Mouse (Mus musculus) olfactory bulb, adult 2 months (tissue): ENCODE measurements around the gene Bmpr1a. TPM values are rescaled to one million over a fixed set of nuclear protein-coding genes. Genes with fewer than 3 reads are reported as not detected.

Experiments used
- H3K27ac ChIP-seq: fragments of 200-500 bp; 2 replicates; pipeline ENCODE4 v1.5.1; 2012; ENCODE audit warnings: low read depth, low read length; ENCODE audit not compliant: insufficient read depth
- H3K4me1 ChIP-seq: fragments of 200-500 bp; 2 replicates; pipeline ENCODE4 v1.6.1; 2012; ENCODE audit warnings: low read length; ENCODE audit not compliant: control insufficient read depth, insufficient read depth
- H3K4me3 ChIP-seq: fragments of 200-500 bp; 2 replicates; pipeline ENCODE4 v1.5.1; 2012; ENCODE audit warnings: mild to moderate bottlenecking, low read depth, low read length, moderate library complexity; ENCODE audit not compliant: insufficient read depth
- CTCF ChIP-seq: fragments of 200-500 bp; IDR thresholded peaks from 2 replicates; pipeline ENCODE4 v1.5.1; 2012; ENCODE audit warnings: low read depth, mild to moderate bottlenecking, low read length, moderate library complexity; ENCODE audit not compliant: insufficient read depth
- POLR2A ChIP-seq: fragments of 200-500 bp; IDR thresholded peaks from 2 replicates; pipeline ENCODE4 v1.6.1; 2012; ENCODE audit warnings: mild to moderate bottlenecking, low read depth, low read length, moderate library complexity; ENCODE audit not compliant: insufficient read depth
- WGBS: fragments of 180-500 bp; shearing (Covaris S2); methylation state at CpG from one replicate; pipeline ENCODE4 v1.1.7; 2018; 5-methylcytosine and 5-hydroxymethylcytosine counted together
- polyA plus RNA-seq: library from polyadenylated mRNA; stranded (reverse); fragments of >200 nt; gene quantifications from 2 replicates; pipeline ENCODE4 v1.2.4, GENCODE M21; 2012; ENCODE audit warnings: low replicate concordance; ENCODE audit not compliant: missing spikeins, insufficient read depth, insufficient read length

Bmpr1a gene
- polyA plus RNA-seq, 1 experiment, result not detected

DNA sequence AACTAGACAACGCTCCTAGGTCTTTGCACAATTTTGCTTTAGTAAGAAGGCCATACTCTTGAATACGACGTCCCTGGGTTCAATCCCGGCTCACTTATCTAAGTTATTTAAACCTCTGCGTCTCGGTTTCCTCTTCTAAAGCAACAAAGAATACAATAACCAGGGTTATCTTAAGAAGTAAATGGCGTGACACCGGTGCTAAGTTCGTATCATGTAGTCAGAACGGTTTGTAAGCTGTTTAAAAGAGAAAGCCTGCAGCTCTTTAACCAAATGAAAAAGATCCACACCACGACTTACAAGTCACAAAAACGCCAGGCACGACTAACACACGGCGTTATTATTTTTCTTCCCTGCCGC, 1.7 kb downstream of the Bmpr1a start:
- no peak for TF ChIP-seq CTCF
- no peak for TF ChIP-seq POLR2A
- under 1% methylated on average over 16 of the region's 16 CpGs for WGBS
- Histone ChIP-seq H3K27ac (0 out of 2 replicates have a peak overlapping the region, but pooled peaks have one; percentile 91), H3K4me1 (peaks cover 6% of the 10 kb centered on the region), H3K4me3 (peak overlapping the region; percentile 99)

DNA sequence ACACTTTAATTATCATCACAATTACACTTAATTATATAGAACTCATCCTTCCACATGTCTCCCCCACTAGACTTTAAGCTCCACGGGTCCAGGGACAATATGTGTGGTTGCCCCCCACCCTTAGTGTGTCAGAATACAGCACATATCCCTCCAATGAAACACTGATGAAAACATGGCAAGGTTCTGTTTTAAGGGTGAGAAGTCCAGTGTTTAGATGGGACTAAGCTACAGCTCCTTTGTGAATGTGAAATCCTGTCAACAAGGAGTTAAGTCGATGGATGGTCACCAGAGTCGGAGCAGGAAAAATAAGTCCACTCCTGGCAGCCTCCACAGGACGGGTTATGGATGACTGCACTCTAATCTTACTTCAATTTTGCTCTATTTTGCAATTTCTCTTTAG, 2.8 kb downstream of the Bmpr1a start:
- 6% methylated on average over 4 of the region's 4 CpGs for WGBS
- H3K4me3 ChIP-seq, result no peak overlapping the region
- no peak overlapping the region for H3K27ac ChIP-seq
- no peak for TF ChIP-seq CTCF
- peaks cover 6% of the 10 kb centered on the region for H3K4me1 ChIP-seq

DNA sequence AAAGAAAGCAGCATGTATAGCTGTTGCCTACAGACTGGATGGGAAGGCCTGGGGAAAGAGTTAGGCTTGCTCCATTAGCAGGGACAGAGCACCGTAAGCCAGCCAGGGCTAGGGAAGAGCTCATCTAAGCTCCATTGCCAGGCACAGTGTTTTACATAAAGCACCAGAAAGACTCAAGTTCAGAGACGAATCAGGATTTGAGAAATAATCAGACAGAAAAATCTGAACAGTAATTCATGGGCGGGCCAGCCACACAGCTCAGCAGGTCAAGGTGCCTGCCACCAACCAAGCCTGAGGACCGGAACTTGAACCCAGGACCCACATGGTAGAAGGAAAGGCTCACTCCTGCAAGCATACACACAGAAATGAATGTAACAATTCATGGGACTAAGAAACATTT, 3.5 kb downstream of the Bmpr1a start:
- Histone ChIP-seq H3K4me1 (peaks cover 6% of the 10 kb centered on the region), H3K4me3 (no peak overlapping the region), H3K27ac (no peak overlapping the region)
- WGBS, result 54% methylated on average over 4 of the region's 4 CpGs
- TF ChIP-seq CTCF (no peak), POLR2A (no peak)

DNA sequence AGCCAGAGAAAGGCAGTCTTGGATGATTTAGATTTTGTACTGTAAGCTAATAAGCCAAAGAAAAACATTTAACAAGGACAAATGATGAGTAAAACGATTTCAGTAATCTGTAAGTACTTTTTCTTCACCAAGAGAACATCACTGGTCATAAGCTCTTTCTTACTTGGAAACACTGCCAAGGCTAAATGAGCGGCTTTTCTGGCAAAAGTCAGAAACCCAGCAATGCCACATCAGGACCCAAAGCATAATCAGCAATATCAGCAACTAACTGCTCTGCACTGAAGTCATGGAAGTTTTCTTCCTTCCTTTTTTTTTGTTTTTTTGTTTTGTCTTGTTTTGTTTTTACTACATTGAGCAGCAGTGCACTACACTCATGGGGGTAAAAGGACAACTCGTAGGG, 5.8 kb downstream of the Bmpr1a start:
- no peak overlapping the region for H3K27ac ChIP-seq
- H3K4me3 ChIP-seq, result no peak overlapping the region
- 52% methylated on average over 3 of the region's 3 CpGs for WGBS
- no peak for TF ChIP-seq POLR2A
- H3K4me1 ChIP-seq, result peaks cover 7% of the 10 kb centered on the region

DNA sequence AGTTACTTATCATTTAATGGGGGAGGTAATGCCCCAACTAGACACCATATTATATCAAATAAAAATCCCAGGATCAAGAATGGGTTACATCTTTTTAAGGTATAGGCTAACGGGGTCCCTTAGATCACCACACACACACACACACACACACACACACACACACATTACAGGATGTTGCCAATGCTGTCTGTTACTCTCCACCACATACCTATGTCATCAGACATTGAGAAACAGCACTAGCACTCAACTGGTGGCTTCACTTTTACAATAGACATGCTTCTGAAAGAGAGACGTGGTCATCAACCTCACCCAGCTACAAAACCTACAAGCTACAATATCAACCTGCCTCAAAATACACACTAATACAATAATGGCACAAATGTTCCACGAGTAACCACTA, 9.5 kb downstream of the Bmpr1a start:
- TF ChIP-seq CTCF, result no peak
- no peak overlapping the region for H3K4me3 ChIP-seq
- WGBS, result 94% methylated on average over 3 of the region's 3 CpGs
- H3K4me1 ChIP-seq, result 0 out of 2 replicates have a peak, but pooled peaks cover 2% of the 10 kb centered on the region
- no peak overlapping the region for H3K27ac ChIP-seq

DNA sequence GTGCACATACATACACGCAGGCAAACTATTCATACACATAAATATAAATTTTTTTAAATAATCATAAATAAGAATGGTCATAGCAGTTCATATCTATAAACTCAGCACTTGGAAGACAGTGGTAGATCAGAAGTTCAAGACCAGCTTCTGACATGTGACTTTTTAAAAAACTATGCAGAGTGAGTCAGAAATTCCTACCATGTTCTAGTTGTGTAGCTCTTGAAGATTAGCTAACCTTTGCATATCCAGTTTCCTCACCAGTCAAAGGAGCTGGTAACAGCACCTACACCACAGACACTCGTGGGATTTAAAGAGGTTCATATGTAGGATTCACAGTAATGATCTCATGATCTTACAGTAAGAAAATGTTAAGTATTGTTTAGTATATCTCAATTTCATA, 10.5 kb downstream of the Bmpr1a start:
- no peak for TF ChIP-seq CTCF
- TF ChIP-seq POLR2A, result no peak
- Histone ChIP-seq H3K4me3 (no peak overlapping the region), H3K27ac (no peak overlapping the region), H3K4me1 (0 out of 2 replicates have a peak, but pooled peaks cover 2% of the 10 kb centered on the region)
- 85% methylated on average over 2 of the region's 2 CpGs for WGBS

DNA sequence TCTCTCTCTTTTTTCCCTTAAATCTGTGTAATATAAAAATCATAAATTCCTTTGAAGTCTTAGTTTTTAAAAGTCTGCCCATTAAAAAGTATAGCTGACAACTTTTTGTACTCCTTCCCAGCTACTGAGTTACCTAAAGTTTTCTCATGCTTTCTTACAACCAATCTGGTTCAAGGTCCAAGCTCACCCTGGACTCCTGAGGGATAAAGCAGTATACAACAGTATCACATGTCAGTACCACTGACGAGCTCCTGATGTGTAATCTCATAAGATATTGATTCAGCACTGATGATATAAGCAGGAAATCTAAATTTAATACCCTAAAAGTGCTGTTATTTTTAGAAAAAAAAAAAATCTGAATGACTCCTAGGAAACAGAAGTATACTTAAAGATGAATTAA, 12.2 kb downstream of the Bmpr1a start:
- TF ChIP-seq POLR2A, result no peak
- TF ChIP-seq CTCF, result no peak
- 81% methylated on average over 1 of the region's 1 CpGs for WGBS
- Histone ChIP-seq H3K4me3 (no peak overlapping the region), H3K27ac (no peak overlapping the region), H3K4me1 (peaks cover 4% of the 10 kb centered on the region; the same call in 1 of the 2 replicates)

DNA sequence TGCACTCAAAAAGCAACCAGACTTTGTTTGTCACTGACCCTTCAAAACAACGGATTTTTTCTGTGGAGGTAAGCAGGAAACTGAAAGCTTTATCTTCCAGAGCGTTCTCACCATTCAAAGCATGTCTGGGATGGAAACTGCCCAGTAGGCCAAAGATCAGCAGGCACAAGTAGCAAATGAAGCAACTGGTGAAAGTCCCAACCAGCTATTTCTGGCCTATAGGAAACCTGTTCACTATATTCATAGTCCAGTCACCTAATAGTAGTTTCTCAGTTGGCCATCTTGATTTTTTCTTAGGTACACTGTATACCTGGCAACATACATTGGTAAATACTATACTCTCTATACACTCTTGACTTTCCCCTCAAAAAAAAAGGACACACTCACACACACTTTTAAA, 13.2 kb downstream of the Bmpr1a start:
- TF ChIP-seq POLR2A (no peak), CTCF (no peak)
- H3K27ac ChIP-seq, result no peak overlapping the region
- 66% methylated on average over 2 of the region's 2 CpGs for WGBS
- H3K4me1 ChIP-seq, result peaks cover 4% of the 10 kb centered on the region; the same call in 1 of the 2 replicates
- H3K4me3 ChIP-seq, result no peak overlapping the region

DNA sequence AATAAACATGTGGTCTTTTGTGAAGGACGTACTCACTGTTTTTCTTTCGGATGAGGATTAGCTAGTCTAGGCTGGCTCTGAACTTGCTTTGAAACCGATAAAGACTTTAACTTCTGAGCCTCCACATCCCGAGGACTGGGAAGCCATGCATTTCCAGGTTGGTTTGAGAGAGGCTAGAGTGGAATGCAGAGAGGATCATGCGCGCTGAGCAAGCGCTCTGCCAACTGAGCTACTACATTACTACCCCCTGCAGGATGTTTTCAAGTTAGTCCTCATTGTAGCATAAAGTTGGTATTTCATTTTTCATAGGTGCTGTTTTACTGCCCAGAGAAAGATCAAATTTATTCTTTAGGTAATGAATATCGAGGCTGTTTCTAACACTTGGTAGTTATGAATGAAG, 17.0 kb downstream of the Bmpr1a start:
- Histone ChIP-seq H3K4me3 (no peak overlapping the region), H3K4me1 (peaks cover 2% of the 10 kb centered on the region; the same call in 1 of the 2 replicates), H3K27ac (no peak overlapping the region)
- TF ChIP-seq CTCF, result no peak
- TF ChIP-seq POLR2A, result no peak
- 45% methylated on average over 8 of the region's 8 CpGs for WGBS
